Mouse (Mus musculus): Measurements from ENCODE around the gene Cyp2c23. TPM values are rescaled to one million over a fixed set of nuclear protein-coding genes. Genes with fewer than 3 reads are reported as not detected.

Cyp2c23 gene
- not detected in 2 replicates for polyA plus RNA-seq (2012; ENCODE audit: insufficient read depth, insufficient read length, missing spikeins)

GRCm38 (mm10) chr19:44028972-44029371, at the start of gene Cyp2c23:
Cyp2c23 (minus strand) TSS chr19:44029208.
- Histone ChIP-seq H3K27ac (ENCODE audit: insufficient read depth, low read depth, low read length) (no peak within 1 kb of the TSS), H3K4me1 (ENCODE audit: control insufficient read depth, insufficient read depth, low read length) (no peaks in the 10 kb centered on the region), H3K4me3 (ENCODE audit: insufficient read depth, low read length) (no peak within 1 kb of the TSS)
- TF ChIP-seq POLR2A (IDR thresholded peaks at IDR 0.05; ENCODE audit: borderline replicate concordance, low read depth, low read length) (no peak), CTCF (IDR thresholded peaks at IDR 0.05; ENCODE audit: low read depth, low read length) (no peak)

GRCm38 (mm10) chr19:44077024-44077423, 48.0 kb upstream of the Cyp2c23 start:
- H3K4me1 ChIP-seq (ENCODE audit: control insufficient read depth, insufficient read depth, low read length): no peaks in the 10 kb centered on the region
- H3K27ac ChIP-seq (ENCODE audit: insufficient read depth, low read depth, low read length): no peak overlapping the region
- H3K4me3 ChIP-seq (ENCODE audit: insufficient read depth, low read length): no peak overlapping the region
- TF ChIP-seq CTCF (IDR thresholded peaks at IDR 0.05; ENCODE audit: low read depth, low read length) (no peak), POLR2A (IDR thresholded peaks at IDR 0.05; ENCODE audit: borderline replicate concordance, low read depth, low read length) (no peak)

- Histone ChIP-seq H3K4me3 (ENCODE audit: insufficient read depth, low read length) (no peak overlapping the region), H3K4me1 (ENCODE audit: control insufficient read depth, insufficient read depth, low read length) (no peaks in the 10 kb centered on the region), H3K27ac (ENCODE audit: insufficient read depth, low read depth, low read length) (no peak overlapping the region)
- TF ChIP-seq POLR2A (IDR thresholded peaks at IDR 0.05; ENCODE audit: borderline replicate concordance, low read depth, low read length): no peak
- no peak for TF ChIP-seq CTCF (IDR thresholded peaks at IDR 0.05; ENCODE audit: low read depth, low read length)
Observed at GRCm38 (mm10) chr19:44076457-44076856, 47.4 kb upstream of the Cyp2c23 start.

DNA sequence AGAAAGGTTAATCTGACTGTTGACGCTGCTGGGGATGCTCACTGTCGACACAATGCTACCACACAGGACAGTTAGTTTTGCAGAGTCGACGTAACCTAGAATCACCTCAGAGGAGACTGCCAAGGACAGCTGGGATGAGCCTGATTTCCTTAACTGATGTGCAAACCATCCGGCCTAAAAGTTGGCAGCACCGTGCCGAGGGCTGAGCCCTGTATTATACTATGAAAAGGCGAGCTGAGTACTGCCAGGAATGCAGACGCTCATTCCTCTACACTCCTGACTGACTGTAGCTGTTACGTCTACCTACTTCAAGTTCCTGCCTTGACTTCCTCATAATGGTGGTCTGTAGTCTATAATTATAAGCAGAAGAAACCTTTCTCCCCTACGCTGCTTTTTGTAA, 46.0 kb upstream of the Cyp2c23 start:
- H3K4me3 ChIP-seq (ENCODE audit: insufficient read depth, low read length): no peak overlapping the region
- no peak overlapping the region for H3K27ac ChIP-seq (ENCODE audit: insufficient read depth, low read depth, low read length)
- H3K4me1 ChIP-seq (ENCODE audit: control insufficient read depth, insufficient read depth, low read length): no peaks in the 10 kb centered on the region
- no peak for TF ChIP-seq POLR2A (IDR thresholded peaks at IDR 0.05; ENCODE audit: borderline replicate concordance, low read depth, low read length)
- no peak for TF ChIP-seq CTCF (IDR thresholded peaks at IDR 0.05; ENCODE audit: low read depth, low read length)

- no peak overlapping the region for H3K27ac ChIP-seq (ENCODE audit: insufficient read depth, low read depth, low read length)
- H3K4me1 ChIP-seq (ENCODE audit: control insufficient read depth, insufficient read depth, low read length): peaks cover 16% of the 10 kb centered on the region
- TF ChIP-seq CTCF (IDR thresholded peaks at IDR 0.05; ENCODE audit: low read depth, low read length) (no peak), POLR2A (IDR thresholded peaks at IDR 0.05; ENCODE audit: borderline replicate concordance, low read depth, low read length) (no peak)
Observed at GRCm38 (mm10) chr19:44071166-44071565, 42.2 kb upstream of the Cyp2c23 start.

GRCm38 (mm10) chr19:44069914-44070232, 40.9 kb upstream of the Cyp2c23 start:
- H3K27ac ChIP-seq (ENCODE audit: insufficient read depth, low read depth, low read length): no peak overlapping the region; the same call in 1 of the 2 replicates

More at GRCm38 (mm10) chr19:44071166-44071565, 42.2 kb upstream of the Cyp2c23 start:
- H3K4me3 ChIP-seq (ENCODE audit: insufficient read depth, low read length): no peak overlapping the region

DNA sequence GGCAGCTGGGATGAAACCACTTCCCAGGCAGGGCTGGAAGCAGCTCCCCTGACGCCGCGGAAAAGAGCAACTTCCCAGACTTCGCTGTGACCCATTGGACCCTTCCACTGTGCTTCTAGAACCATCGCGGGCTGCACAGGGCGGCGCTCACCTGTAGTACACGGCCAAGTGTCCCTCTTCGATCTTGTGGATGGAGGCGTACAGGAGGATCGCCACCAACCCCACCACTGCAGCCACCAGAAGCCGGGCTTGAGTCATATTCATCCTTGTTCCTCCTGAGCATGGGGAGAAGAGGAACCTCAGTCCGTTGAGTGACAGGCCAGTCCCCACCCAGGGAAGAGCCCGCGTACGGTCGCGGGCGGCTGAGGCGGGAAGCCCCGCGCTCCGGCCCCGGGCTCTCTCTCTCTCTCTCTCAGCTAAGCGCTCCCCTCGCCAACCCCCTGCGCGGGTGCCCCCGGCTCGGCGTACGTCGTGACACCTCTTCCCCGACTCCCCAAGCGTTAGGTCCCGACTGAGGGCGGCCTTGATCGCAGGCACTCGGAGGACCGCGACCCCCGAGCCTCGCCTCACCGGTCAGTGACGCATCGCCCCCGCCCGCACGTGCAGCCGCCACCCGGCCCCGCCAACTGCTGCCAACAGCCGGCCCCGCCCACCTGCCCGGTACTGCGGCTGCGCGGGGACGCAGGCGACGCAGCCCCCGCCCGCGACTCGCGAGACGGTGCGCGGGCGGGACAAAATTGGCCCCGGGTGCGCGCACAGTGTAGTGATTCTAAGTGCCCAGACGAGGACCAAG, 40.3 kb upstream of the Cyp2c23 start, which contains the start of gene Erlin1:
Erlin1 (minus strand) TSS at position 665 of the 793 bp plus-strand sequence.
- TF ChIP-seq CTCF (IDR thresholded peaks at IDR 0.05; ENCODE audit: low read depth, low read length) (no peak), POLR2A (IDR thresholded peaks at IDR 0.05; ENCODE audit: borderline replicate concordance, low read depth, low read length) (no peak)
- H3K27ac ChIP-seq (ENCODE audit: insufficient read depth, low read depth, low read length): peak within 1 kb of the TSS; percentile 85
- H3K4me3 ChIP-seq (ENCODE audit: insufficient read depth, low read length): peak within 1 kb of the TSS; percentile 71
- H3K4me1 ChIP-seq (ENCODE audit: control insufficient read depth, insufficient read depth, low read length): peaks cover 16% of the 10 kb centered on the region

More at GRCm38 (mm10) chr19:44069914-44070232, 40.9 kb upstream of the Cyp2c23 start:
- Histone ChIP-seq H3K4me1 (ENCODE audit: control insufficient read depth, insufficient read depth, low read length) (peaks cover 16% of the 10 kb centered on the region), H3K4me3 (ENCODE audit: insufficient read depth, low read length) (peak overlapping the region; percentile 71)
- TF ChIP-seq POLR2A (IDR thresholded peaks at IDR 0.05; ENCODE audit: borderline replicate concordance, low read depth, low read length) (no peak), CTCF (IDR thresholded peaks at IDR 0.05; ENCODE audit: low read depth, low read length) (no peak)

- Histone ChIP-seq H3K27ac (ENCODE audit: insufficient read depth, low read depth, low read length) (no peak overlapping the region), H3K4me1 (ENCODE audit: control insufficient read depth, insufficient read depth, low read length) (peaks cover 17% of the 10 kb centered on the region), H3K4me3 (ENCODE audit: insufficient read depth, low read length) (peak overlapping the region; percentile 71)
- TF ChIP-seq CTCF (IDR thresholded peaks at IDR 0.05; ENCODE audit: low read depth, low read length) (no peak), POLR2A (IDR thresholded peaks at IDR 0.05; ENCODE audit: borderline replicate concordance, low read depth, low read length) (no peak)
Observed at GRCm38 (mm10) chr19:44068232-44068631, 39.2 kb upstream of the Cyp2c23 start.

DNA sequence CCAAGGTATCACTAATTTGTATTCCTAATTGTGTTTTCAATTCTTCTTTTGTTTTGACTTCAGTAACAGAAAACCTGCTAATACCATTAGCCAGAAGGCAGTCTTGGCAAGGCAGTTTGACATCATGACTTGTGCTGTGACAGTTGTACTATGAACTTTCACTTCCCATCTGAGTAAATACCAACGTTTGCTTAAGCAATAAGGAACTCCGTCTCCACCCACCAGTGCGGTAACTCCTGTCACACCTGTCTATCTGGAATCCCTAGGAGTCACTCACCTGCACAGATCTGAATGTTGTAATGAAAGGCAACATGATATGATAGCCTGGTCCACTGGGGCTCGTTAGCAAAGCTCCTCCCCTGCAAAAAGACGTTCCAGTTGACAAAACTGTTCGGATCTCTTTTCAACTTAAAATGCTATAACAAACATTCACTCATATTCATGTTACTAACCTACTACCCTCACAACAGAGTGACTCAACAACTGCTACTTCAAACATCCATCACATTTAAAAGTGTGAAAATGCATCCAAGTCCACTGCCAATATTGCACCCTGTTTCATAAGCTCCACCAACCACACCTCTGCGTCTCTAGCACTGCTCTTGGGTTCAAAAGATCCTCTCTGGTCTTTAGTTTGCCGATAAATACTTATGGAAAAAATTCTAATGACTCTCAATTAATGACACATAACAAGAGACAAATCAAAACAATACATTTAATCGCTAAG, 38.5 kb upstream of the Cyp2c23 start:
- TF ChIP-seq POLR2A (IDR thresholded peaks at IDR 0.05; ENCODE audit: borderline replicate concordance, low read depth, low read length) (no peak), CTCF (IDR thresholded peaks at IDR 0.05; ENCODE audit: low read depth, low read length) (no peak)
- H3K27ac ChIP-seq (ENCODE audit: insufficient read depth, low read depth, low read length): no peak overlapping the region
- H3K4me3 ChIP-seq (ENCODE audit: insufficient read depth, low read length): peak overlapping the region; percentile 35
- peaks cover 18% of the 10 kb centered on the region for H3K4me1 ChIP-seq (ENCODE audit: control insufficient read depth, insufficient read depth, low read length)

- Histone ChIP-seq H3K4me1 (ENCODE audit: control insufficient read depth, insufficient read depth, low read length) (peaks cover 18% of the 10 kb centered on the region), H3K4me3 (ENCODE audit: insufficient read depth, low read length) (no peak overlapping the region), H3K27ac (ENCODE audit: insufficient read depth, low read depth, low read length) (no peak overlapping the region)
- no peak for TF ChIP-seq POLR2A (IDR thresholded peaks at IDR 0.05; ENCODE audit: borderline replicate concordance, low read depth, low read length)
- no peak for TF ChIP-seq CTCF (IDR thresholded peaks at IDR 0.05; ENCODE audit: low read depth, low read length)
Observed at GRCm38 (mm10) chr19:44064734-44065133, 35.7 kb upstream of the Cyp2c23 start.

All from bone marrow macrophage, adult 2 months (primary cell).